Mouse (Mus musculus) CH12F3 (cell line): Measurements from ENCODE around the gene Arhgap1.
"Not testable (repeated sequence)": the region's sequence is repeated elsewhere in the genome, so short reads cannot be mapped to it uniquely, and the experiment has no call there.

Experiments used
- in situ Hi-C: fragments of 300-500 bp; cut with MboI; formaldehyde crosslinking; loops from 2 replicates; pipeline ENCODE4 v1.14.3; 2020; ENCODE audit warnings: low sequenced_read_pairs

Gene Arhgap1

DNA sequence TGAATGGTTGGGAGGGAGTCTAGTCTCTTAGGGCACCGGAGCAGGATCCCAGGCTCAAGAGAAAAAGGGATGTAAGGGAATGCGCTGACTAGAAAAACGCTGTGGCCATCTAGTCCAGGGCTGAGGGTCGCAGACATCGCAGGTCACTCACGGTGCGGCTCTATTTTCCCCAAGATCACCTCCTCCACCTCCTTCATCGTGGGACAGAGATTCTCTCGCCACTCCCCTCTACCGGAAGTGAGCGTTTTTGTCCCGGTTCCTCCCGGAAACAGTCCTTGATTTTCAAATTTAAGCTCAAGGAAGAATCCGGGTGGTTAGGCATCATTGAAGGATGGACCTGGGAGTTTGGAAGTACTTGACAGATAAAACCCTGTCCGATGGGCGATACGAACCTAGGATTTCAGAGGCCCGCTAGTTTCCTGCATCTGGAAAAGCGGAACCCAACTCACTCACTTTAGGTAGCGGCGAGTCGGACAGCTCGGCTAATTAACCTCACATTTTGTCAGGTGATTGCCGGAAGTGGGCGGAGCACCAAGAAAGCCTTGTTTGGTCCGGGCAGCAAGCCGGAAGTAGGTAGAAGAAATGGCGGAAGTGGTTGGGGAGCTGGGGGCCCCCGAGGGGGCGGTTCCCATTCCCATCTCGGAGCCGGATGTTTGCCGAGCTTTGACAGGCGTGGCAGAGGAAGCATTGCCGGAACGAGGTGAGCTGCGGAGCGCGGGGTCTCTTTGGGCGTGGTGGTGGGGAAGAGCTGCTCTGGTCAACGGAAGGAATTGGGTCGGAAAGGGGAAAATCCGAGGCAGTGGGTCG lies at the start of gene Arhgap1, which contains the start of gene Zfp408:
Arhgap1 (plus strand) TSS at position 308 of the 807 bp plus-strand sequence.
Zfp408 (minus strand) TSS at position 239 of the 807 bp plus-strand sequence.
- in situ Hi-C loops: no loop called here

- in situ Hi-C loops: no loop called here
Measured at GRCm38 (mm10) chr2:91600475-91600874, 49.2 kb upstream of the Arhgap1 start.

GRCm38 (mm10) chr2:91602389-91602788 lies 47.3 kb upstream of the Arhgap1 start:
- in situ Hi-C loops: no loop called here

DNA sequence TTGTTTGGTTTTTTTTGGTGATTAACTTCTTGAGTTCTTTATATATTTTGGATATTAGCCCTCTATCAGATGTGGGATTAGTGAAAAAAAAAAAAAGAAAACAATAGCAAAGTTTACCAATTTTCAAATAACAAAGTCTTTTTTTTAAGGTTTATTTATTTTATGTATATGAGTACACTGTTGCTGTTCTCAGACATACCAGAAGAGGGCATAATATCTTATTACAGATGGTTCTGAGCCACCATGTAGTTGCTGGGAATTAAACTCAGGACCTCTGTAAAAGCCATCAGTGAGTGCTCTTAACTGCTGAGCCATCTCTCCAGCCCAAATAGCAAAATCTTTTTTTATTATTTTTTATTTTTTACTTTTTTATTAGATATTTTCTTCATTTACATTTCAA lies 40.3 kb upstream of the Arhgap1 start:
- in situ Hi-C loops: not testable (repeated sequence)

- in situ Hi-C loops: no loop called here
Measured at GRCm38 (mm10) chr2:91622356-91622755, 27.3 kb upstream of the Arhgap1 start.

- in situ Hi-C loops: not testable (repeated sequence)
Measured at GRCm38 (mm10) chr2:91623366-91623765, 26.3 kb upstream of the Arhgap1 start.

DNA sequence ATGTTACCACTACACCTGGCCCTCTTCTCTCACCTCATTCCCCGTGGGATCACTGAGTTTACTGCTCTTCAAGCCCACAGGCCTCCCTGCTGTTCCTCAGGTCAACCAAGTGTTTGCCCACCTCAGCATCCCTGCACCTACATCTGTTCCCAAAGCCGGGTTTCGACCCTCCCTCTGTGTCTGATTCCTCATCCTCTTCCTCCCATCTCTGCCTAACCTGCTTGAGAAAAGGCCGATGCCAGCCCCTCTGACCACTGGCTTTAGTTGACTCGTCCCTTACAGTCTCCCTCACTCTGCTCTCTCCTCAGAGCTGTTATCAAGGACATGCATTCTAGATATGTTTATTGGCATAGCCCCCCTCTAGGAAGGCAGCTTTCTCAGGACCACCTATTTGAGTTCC lies 22.2 kb upstream of the Arhgap1 start:
- in situ Hi-C loops: no loop called here

GRCm38 (mm10) chr2:91628171-91628570 lies 21.5 kb upstream of the Arhgap1 start:
- in situ Hi-C loops: no loop called here

- in situ Hi-C loops: no loop called here
Measured at GRCm38 (mm10) chr2:91629682-91630081, 20.0 kb upstream of the Arhgap1 start.

- in situ Hi-C loops: no loop called here
Measured at GRCm38 (mm10) chr2:91630384-91630783, 19.3 kb upstream of the Arhgap1 start.

GRCm38 (mm10) chr2:91631826-91632225 lies 17.8 kb upstream of the Arhgap1 start:
- in situ Hi-C loops: no loop called here

GRCm38 (mm10) chr2:91632316-91632715 lies 17.3 kb upstream of the Arhgap1 start:
- in situ Hi-C loops: no loop called here

- in situ Hi-C loops: no loop called here
Measured at GRCm38 (mm10) chr2:91633334-91633977, 16.2 kb upstream of the Arhgap1 start.

- in situ Hi-C loops: no loop called here
Measured at GRCm38 (mm10) chr2:91634841-91635240, 14.8 kb upstream of the Arhgap1 start.

DNA sequence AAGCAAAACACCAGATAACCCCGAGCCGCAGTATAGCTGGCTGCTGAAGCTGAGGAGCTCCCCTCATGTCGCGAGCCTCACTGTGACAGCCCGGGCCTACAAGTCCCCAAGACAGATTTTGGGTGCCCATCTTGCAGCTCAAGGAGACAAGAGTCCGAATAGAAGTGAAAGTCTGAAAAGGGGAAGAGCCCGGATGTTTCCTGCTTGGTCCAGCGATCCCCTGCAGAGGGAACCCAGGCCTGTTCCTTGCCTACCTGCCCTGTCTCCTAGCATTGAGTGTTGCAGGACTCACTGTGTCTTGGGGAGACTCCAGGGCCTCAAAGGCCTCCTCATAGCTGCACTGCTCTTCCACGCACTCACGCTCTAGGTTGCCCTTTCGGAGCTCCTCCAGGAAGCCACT lies 14.2 kb upstream of the Arhgap1 start:
- in situ Hi-C loops: no loop called here

- in situ Hi-C loops: no loop called here
Measured at GRCm38 (mm10) chr2:91636229-91636628, 13.4 kb upstream of the Arhgap1 start, which contains the start of gene F2. F2 (minus strand) TSS chr2:91636414.

- in situ Hi-C loops: no loop called here
Measured at GRCm38 (mm10) chr2:91636727-91637338, 12.8 kb upstream of the Arhgap1 start.

DNA sequence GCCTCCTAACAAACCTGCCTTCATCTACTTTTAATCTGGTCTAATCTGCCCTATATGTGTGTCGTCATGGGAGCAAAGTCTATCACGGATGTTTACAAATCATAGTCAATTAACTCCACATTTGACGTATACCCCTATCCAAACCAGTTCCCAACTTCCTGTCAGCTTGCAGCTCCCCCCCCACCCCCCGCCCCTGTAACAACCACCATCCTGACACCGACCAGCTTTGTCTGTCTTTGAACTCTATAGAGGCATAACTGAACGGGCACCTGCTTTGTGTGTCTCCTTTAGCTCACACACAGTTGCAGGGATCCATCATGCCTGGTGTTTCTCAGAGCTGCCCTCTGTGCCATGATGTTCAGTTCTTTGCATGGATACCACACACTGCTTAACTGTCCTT lies 10.7 kb upstream of the Arhgap1 start:
- in situ Hi-C loops: no loop called here

DNA sequence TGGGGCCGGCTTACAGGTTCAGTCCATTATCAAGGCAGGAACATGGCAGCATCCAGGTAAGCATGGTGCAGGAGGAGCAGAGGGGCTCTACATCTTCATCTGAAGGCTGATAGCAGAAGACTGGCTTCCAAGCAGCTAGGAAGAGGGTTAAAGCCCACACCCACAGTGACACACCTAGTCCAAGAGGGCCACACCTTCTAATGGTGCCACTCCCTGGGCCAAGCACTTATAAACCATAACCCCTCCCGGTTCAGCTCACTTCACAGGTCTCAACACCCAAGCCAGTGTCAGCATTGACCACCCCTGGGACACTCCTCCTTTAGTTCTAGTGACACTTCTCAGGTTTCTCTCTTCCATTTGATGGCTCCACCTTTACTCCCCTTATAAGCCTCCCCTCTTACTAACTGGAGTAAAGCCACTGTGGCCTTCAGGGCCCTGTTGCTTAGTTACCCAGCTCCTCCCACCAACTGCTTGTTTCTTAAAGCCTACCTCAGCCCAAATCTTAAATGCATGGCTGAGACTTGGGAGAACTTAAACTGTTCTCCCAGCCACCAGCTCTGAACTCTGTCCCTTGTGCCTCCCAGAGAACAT lies 6.7 kb upstream of the Arhgap1 start:
- in situ Hi-C loops: no loop called here

DNA sequence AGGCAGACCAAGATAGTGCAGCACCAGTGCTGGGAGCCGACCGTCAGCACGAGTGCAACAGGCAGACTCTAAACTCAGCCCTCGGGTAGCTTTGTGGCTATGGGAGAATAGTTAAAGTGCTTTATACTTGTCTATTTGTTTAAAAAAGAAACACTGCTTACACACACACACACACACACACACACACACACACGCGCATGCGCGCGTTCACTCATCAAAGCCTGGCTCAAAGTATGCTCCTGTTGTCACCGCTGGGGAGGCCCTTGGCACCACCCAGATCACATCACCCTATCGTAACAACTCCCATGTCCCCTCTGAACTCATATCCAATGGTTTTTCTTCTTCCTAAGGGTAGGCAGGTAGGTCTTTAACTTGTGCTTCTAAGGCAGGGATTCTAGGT lies 5.6 kb upstream of the Arhgap1 start:
- in situ Hi-C loops: no loop called here

- in situ Hi-C loops: no loop called here
Measured at GRCm38 (mm10) chr2:91645354-91645753, 4.3 kb upstream of the Arhgap1 start.
